Mouse (Mus musculus): ENCODE data around the gene Vps18. TPM values are rescaled to one million over a fixed set of nuclear protein-coding genes. Genes with fewer than 3 reads are reported as not detected.

The Vps18 gene
- polyA plus RNA-seq, 1 experiment from 2014 or later, result 25.5 TPM

- ATAC-seq (ENCODE audit: low FRiP score), result no peak
- Histone ChIP-seq H3K4me3 (replicated peaks) (no peak overlapping the region), H3K4me2 (no peak overlapping the region), H3K27ac (no peak overlapping the region), H3K9ac (no peak overlapping the region), H3K27me3 (peaks cover 60% of the 10 kb centered on the region), H3K36me3 (replicated peaks) (no peaks in the 10 kb centered on the region), H3K4me1 (peaks cover 17% of the 10 kb centered on the region), H3K9me3 (no peaks in the 10 kb centered on the region)
- WGBS, result 57% methylated on average over 11 of the region's 12 CpGs
These were observed 23.0 kb downstream of the Vps18 start for GRCm38 (mm10) chr2:119311544-119311943.

GRCm38 (mm10) chr2:119312380-119312958 lies 23.9 kb downstream of the Vps18 start:
- 0 out of 2 replicates have a peak, but pooled peaks have one; percentile 15 for ATAC-seq (ENCODE audit: low FRiP score)
- peaks cover 70% of the 10 kb centered on the region for H3K27me3 ChIP-seq
- H3K27ac ChIP-seq, result no peak overlapping the region
- H3K4me1 ChIP-seq, result peaks cover 17% of the 10 kb centered on the region
- H3K36me3 ChIP-seq (replicated peaks), result no peaks in the 10 kb centered on the region
- no peak overlapping the region for H3K4me3 ChIP-seq (replicated peaks)
- H3K9ac ChIP-seq, result no peak overlapping the region
- H3K4me2 ChIP-seq, result no peak overlapping the region
- H3K9me3 ChIP-seq, result no peaks in the 10 kb centered on the region
- WGBS, result 45% methylated on average over 2 of the region's 2 CpGs

- 21% methylated on average over 10 of the region's 10 CpGs for WGBS
- Histone ChIP-seq H3K9me3 (no peaks in the 10 kb centered on the region), H3K4me2 (0 out of 2 replicates have a peak overlapping the region, but pooled peaks have one; percentile 23), H3K27me3 (peaks cover 84% of the 10 kb centered on the region), H3K4me1 (peaks cover 17% of the 10 kb centered on the region), H3K9ac (no peak overlapping the region), H3K4me3 (replicated peaks) (no peak overlapping the region), H3K36me3 (replicated peaks) (no peaks in the 10 kb centered on the region), H3K27ac (no peak overlapping the region)
- ATAC-seq (ENCODE audit: low FRiP score), result peak; percentile 52
These were observed 25.4 kb downstream of the Vps18 start for GRCm38 (mm10) chr2:119313780-119314479.

GRCm38 (mm10) chr2:119314742-119315310 lies 26.3 kb downstream of the Vps18 start:
- H3K4me2 ChIP-seq, result no peak overlapping the region
- H3K9me3 ChIP-seq, result no peaks in the 10 kb centered on the region
- no peak overlapping the region for H3K4me3 ChIP-seq (replicated peaks)
- H3K27ac ChIP-seq, result no peak overlapping the region
- no peak overlapping the region for H3K9ac ChIP-seq
- no peak for ATAC-seq (ENCODE audit: low FRiP score)
- H3K27me3 ChIP-seq, result peaks cover 92% of the 10 kb centered on the region
- no peaks in the 10 kb centered on the region for H3K36me3 ChIP-seq (replicated peaks)
- 45% methylated on average over 12 of the region's 12 CpGs for WGBS
- peaks cover 17% of the 10 kb centered on the region for H3K4me1 ChIP-seq

- Histone ChIP-seq H3K9me3 (no peaks in the 10 kb centered on the region), H3K27ac (no peak overlapping the region), H3K27me3 (peaks cover 97% of the 10 kb centered on the region), H3K4me2 (no peak overlapping the region), H3K36me3 (replicated peaks) (no peaks in the 10 kb centered on the region), H3K4me1 (peaks cover 37% of the 10 kb centered on the region), H3K9ac (no peak overlapping the region), H3K4me3 (replicated peaks) (no peak overlapping the region)
- ATAC-seq (ENCODE audit: low FRiP score), result no peak
- 71% methylated on average over 3 of the region's 3 CpGs for WGBS
These were observed 29.6 kb downstream of the Vps18 start for GRCm38 (mm10) chr2:119318043-119318710.

GRCm38 (mm10) chr2:119320571-119320970 lies 32.0 kb downstream of the Vps18 start:
- WGBS, result 75% methylated on average over 8 of the region's 8 CpGs

GRCm38 (mm10) chr2:119321771-119322586 lies 33.4 kb downstream of the Vps18 start:
- Histone ChIP-seq H3K9ac (0 out of 2 replicates have a peak overlapping the region, but pooled peaks have one; percentile 9), H3K27ac (peak overlapping the region; percentile 51), H3K9me3 (no peaks in the 10 kb centered on the region), H3K36me3 (replicated peaks) (no peaks in the 10 kb centered on the region), H3K27me3 (peaks cover 99% of the 10 kb centered on the region), H3K4me2 (peak overlapping the region; percentile 52), H3K4me1 (peaks cover 63% of the 10 kb centered on the region), H3K4me3 (replicated peaks) (peak overlapping the region; percentile 29)
- WGBS, result 2% methylated on average over 48 of the region's 48 CpGs
- peak; percentile 15; the same call in 1 of the 2 replicates for ATAC-seq (ENCODE audit: low FRiP score)

More at GRCm38 (mm10) chr2:119320571-119320970, 32.0 kb downstream of the Vps18 start:
- Histone ChIP-seq H3K36me3 (replicated peaks) (no peaks in the 10 kb centered on the region), H3K27ac (no peak overlapping the region), H3K4me1 (peaks cover 49% of the 10 kb centered on the region), H3K4me3 (replicated peaks) (no peak overlapping the region), H3K27me3 (peaks cover 99% of the 10 kb centered on the region), H3K4me2 (no peak overlapping the region), H3K9ac (no peak overlapping the region), H3K9me3 (no peaks in the 10 kb centered on the region)
- ATAC-seq (ENCODE audit: low FRiP score), result no peak

- H3K27me3 ChIP-seq, result peaks cover 99% of the 10 kb centered on the region
- ATAC-seq (ENCODE audit: low FRiP score), result peak; percentile 78
- peak overlapping the region; percentile 52 for H3K4me2 ChIP-seq
- H3K27ac ChIP-seq, result peak overlapping the region; percentile 51; the same call in 1 of the 2 replicates
- peak overlapping the region; percentile 29 for H3K4me3 ChIP-seq (replicated peaks)
- H3K4me1 ChIP-seq, result peaks cover 68% of the 10 kb centered on the region
- H3K36me3 ChIP-seq (replicated peaks), result no peaks in the 10 kb centered on the region
- no peaks in the 10 kb centered on the region for H3K9me3 ChIP-seq
- no peak overlapping the region for H3K9ac ChIP-seq
- 1% methylated on average over 39 of the region's 39 CpGs for WGBS
These were observed 34.2 kb downstream of the Vps18 start for GRCm38 (mm10) chr2:119322587-119323300.

GRCm38 (mm10) chr2:119323866-119324575 lies 35.5 kb downstream of the Vps18 start:
- Histone ChIP-seq H3K36me3 (replicated peaks) (no peaks in the 10 kb centered on the region), H3K27me3 (peaks cover 99% of the 10 kb centered on the region), H3K4me2 (peak overlapping the region; percentile 72), H3K27ac (no peak overlapping the region), H3K4me3 (replicated peaks) (peak overlapping the region; percentile 45), H3K9ac (peak overlapping the region; percentile 40; the same call in 1 of the 2 replicates), H3K9me3 (no peaks in the 10 kb centered on the region), H3K4me1 (peaks cover 74% of the 10 kb centered on the region)
- no peak for ATAC-seq (ENCODE audit: low FRiP score)
- WGBS, result 2% methylated on average over 25 of the region's 32 CpGs

- WGBS, result 1% methylated on average over 32 of the region's 32 CpGs
- ATAC-seq (ENCODE audit: low FRiP score), result no peak
These were observed 36.2 kb downstream of the Vps18 start for GRCm38 (mm10) chr2:119324576-119325318.

More at GRCm38 (mm10) chr2:119324576-119325318, 36.2 kb downstream of the Vps18 start:
- no peaks in the 10 kb centered on the region for H3K36me3 ChIP-seq (replicated peaks)
- no peak overlapping the region for H3K27ac ChIP-seq
- peaks cover 80% of the 10 kb centered on the region for H3K4me1 ChIP-seq
- no peaks in the 10 kb centered on the region for H3K9me3 ChIP-seq
- peaks cover 99% of the 10 kb centered on the region for H3K27me3 ChIP-seq
- peak overlapping the region; percentile 45 for H3K4me3 ChIP-seq (replicated peaks)
- peak overlapping the region; percentile 72 for H3K4me2 ChIP-seq
- H3K9ac ChIP-seq, result no peak overlapping the region

Measured in forebrain, embryonic 12.5 days (tissue).